20 mouse cellular contexts compared by ENCODE assay signal in genomic region chr11:68119136-68119535, GRCm38 (mm10).
"Had no signal": no experiment of that assay in that cellular context is flagged by ENCODE, and none has a peak within 500 bp of the region (broad histone marks: within the 10 kb centered on the region; RNA-seq: fewer than 3 reads in every experiment).

No protein-coding gene starts in this region.

- H3K27me3 ChIP-seq: megakaryocyte, embryonic 14.5 days; midbrain, embryonic 12.5 days; neural tube, embryonic 13.5 days; neural tube, embryonic 15.5 days had no signal

- H3K27ac ChIP-seq: midbrain, embryonic 12.5 days; neural tube, embryonic 13.5 days; neural tube, embryonic 15.5 days had no signal

- DNase-seq: lung, adult 18-20 months; lung, embryonic 14.5 days; lung, postnatal 10 days; lung, postnatal 4 days; midbrain, embryonic 14.5 days; retina, postnatal 1 day; right cerebral cortex, adult 18-20 months; right cerebral cortex, postnatal 25 days; right cerebral cortex, postnatal 4 days; spleen, adult 18-20 months; thymus, adult 18-20 months; thymus, postnatal 25 days; thymus, postnatal 4 days had no signal

- H3K9ac ChIP-seq: lung, embryonic 14.5 days; midbrain, embryonic 12.5 days; neural tube, embryonic 13.5 days; neural tube, embryonic 15.5 days had no signal

- ATAC-seq: midbrain, embryonic 16.5 days had no signal

- H3K4me3 ChIP-seq: megakaryocyte, embryonic 14.5 days; midbrain, embryonic 10.5 days; midbrain, embryonic 12.5 days; myocyte; neural tube, embryonic 13.5 days; neural tube, embryonic 15.5 days had no signal

- H3K9me3 ChIP-seq: megakaryocyte, embryonic 14.5 days; midbrain, embryonic 10.5 days; midbrain, embryonic 12.5 days; neural tube, embryonic 13.5 days; neural tube, embryonic 15.5 days had no signal

- H3K36me3 ChIP-seq: midbrain, embryonic 10.5 days; midbrain, embryonic 12.5 days; neural tube, embryonic 13.5 days; neural tube, embryonic 15.5 days had no signal
